Mouse (Mus musculus): Measurements from ENCODE around the gene Cd80. TPM values are rescaled to one million over a fixed set of nuclear protein-coding genes. Genes with fewer than 3 reads are reported as not detected.

The Cd80 gene
- total RNA-seq, 2 experiments from 2014 or later, result not detected

DNA sequence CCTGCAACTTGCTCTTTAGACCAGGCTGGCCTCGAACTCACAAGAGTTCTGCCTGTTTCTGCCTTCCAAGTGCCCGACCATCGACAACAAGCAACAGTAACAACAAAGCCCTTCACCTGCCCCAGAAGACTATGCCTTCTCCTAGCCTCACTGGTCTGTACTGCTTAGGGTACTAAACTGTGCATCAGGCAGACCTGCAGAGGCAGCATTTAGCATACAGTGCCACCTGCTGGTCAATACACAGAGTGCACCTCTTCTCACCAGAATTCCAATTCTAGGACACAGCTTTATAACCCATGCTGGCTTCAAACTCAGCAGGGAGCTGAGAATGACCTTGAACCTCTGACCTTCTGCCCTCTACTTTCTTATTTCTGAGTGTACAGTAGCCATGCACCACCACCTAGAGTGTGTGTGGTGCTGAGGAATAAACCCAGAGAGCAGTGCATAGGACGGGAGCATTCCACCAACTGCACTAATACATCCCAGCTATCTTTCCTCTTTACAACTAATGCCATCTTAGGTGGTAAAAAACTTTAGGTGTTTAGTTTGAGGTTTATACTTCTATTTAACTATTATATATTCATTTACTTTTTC lies 50.8 kb downstream of the Cd80 start:
- peak; percentile 75 for ATAC-seq (replicated peaks; ENCODE audit: low FRiP score, poor library complexity, severe bottlenecking)

- no peak for ATAC-seq (replicated peaks; ENCODE audit: low FRiP score, poor library complexity, severe bottlenecking)
Observed at GRCm38 (mm10) chr16:38510846-38511245, 55.5 kb downstream of the Cd80 start.

DNA sequence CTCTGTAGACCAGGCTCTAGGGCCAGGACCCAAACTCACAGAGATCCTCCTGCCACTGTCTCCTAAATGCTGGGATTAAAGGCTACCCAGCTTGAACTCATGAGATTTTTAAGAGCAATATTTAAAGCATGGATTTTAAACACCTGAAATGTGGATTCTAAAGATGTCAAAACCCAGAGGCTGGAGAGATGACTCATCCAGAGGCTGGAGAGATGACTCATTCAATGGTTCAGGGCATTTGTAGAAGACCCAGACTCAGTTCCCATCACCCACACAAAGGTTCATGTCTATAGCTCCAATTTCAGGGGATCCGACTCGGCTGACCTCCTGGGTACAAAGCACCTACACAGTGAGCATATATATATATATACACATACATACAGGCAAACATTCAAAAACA lies 63.8 kb downstream of the Cd80 start:
- no peak for ATAC-seq (replicated peaks; ENCODE audit: low FRiP score, poor library complexity, severe bottlenecking)

GRCm38 (mm10) chr16:38521211-38521987 lies 66.0 kb downstream of the Cd80 start:
- no peak for ATAC-seq (replicated peaks; ENCODE audit: low FRiP score, poor library complexity, severe bottlenecking)

GRCm38 (mm10) chr16:38522129-38523084 lies 67.0 kb downstream of the Cd80 start, which contains the start of gene Timmdc1:
Gene Timmdc1 (minus strand): TSS chr16:38522663.
- peak; percentile 99 for ATAC-seq (replicated peaks; ENCODE audit: low FRiP score, poor library complexity, severe bottlenecking)

DNA sequence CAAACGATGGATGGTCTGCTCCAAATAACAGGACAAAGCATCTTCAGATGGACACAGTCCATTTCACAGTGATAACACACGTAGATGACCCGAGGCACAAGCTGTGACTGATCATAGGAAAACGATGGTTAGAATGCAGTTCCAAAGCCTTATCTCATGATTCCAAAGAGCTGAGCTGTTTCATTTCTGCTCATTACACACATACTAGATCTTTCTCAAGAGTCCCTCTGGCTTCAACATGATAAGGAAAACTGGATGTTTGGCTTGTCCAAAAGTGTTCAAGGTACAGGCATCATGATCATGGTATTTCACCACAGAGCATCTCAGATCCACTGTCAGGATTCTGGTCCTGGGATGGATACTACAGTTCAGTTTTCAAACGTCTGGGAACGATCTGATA lies 70.9 kb downstream of the Cd80 start:
- no peak for ATAC-seq (replicated peaks; ENCODE audit: low FRiP score, poor library complexity, severe bottlenecking)

GRCm38 (mm10) chr16:38536544-38537146 lies 81.3 kb downstream of the Cd80 start:
- ATAC-seq (replicated peaks; ENCODE audit: low FRiP score, poor library complexity, severe bottlenecking), result peak; percentile 87

DNA sequence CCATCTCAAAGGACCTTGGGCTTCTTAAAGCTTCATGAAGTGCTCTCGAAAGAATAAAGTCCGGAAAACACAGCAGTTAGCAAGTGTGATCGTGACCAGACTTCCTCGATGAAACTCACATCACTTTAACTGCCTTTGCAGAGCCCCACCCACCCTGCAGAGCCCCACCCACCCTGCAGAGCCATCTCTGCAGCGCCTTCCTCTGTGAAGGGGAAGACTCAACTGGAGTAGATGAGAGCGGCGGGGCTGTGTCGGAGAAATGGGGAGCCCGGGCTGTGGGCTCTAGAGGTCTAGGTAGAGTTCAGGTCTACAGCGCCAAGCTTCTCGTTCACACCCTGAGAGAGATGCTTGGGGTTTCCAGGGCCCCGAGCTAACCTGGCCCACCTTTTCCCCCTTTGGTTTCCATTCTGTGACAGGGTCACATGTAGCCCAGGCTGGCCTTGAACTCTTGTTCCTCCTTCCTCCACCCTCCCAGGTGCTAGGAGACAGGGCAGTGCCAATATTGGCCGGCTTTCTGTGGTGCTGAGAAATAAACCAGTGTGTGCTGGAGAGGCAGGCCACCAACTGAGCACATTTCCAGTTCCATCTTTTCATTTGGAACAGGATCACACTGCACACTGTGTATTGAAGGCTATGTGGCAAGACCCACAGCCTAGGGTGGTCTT lies 83.5 kb downstream of the Cd80 start:
- ATAC-seq (replicated peaks; ENCODE audit: low FRiP score, poor library complexity, severe bottlenecking), result no peak

Other genes starting within 250 kb of the Cd80 start
- gene Nr1i2, start 160.7 kb upstream of the Cd80 start, total RNA-seq (2015; ENCODE audit: low replicate concordance), result not detected in 2 replicates
- not detected in 2 replicates for gene Nr1i2, start 160.7 kb upstream of the Cd80 start, total RNA-seq (2017; ENCODE audit: low replicate concordance)
- gene Maats1, start 113.4 kb upstream of the Cd80 start, total RNA-seq (2015; ENCODE audit: low replicate concordance), result not detected in 2 replicates
- gene Maats1, start 113.4 kb upstream of the Cd80 start, total RNA-seq (2017; ENCODE audit: low replicate concordance), result not detected in 2 replicates
- 157 and 170 TPM in 2 replicates for gene Cox17, start 108.6 kb upstream of the Cd80 start, total RNA-seq (2015; ENCODE audit: low replicate concordance)
- gene Cox17, start 108.6 kb upstream of the Cd80 start, total RNA-seq (2017; ENCODE audit: low replicate concordance), result 196 and 437 TPM in 2 replicates
- gene Gm21987, start 108.5 kb upstream of the Cd80 start, total RNA-seq (2015; ENCODE audit: low replicate concordance), result not detected in 2 replicates
- not detected in 2 replicates for gene Gm21987, start 108.5 kb upstream of the Cd80 start, total RNA-seq (2017; ENCODE audit: low replicate concordance)
- 21.6 and 24.3 TPM in 2 replicates for gene Popdc2, start 93.4 kb upstream of the Cd80 start, total RNA-seq (2015; ENCODE audit: low replicate concordance)
- gene Popdc2, start 93.4 kb upstream of the Cd80 start, total RNA-seq (2017; ENCODE audit: low replicate concordance), result 18.8 and 23.0 TPM in 2 replicates
- not detected in 2 replicates for gene Pla1a, start 22.4 kb upstream of the Cd80 start, total RNA-seq (2015; ENCODE audit: low replicate concordance)
- gene Pla1a, start 22.4 kb upstream of the Cd80 start, total RNA-seq (2017; ENCODE audit: low replicate concordance), result not detected in 2 replicates
- 1.8 and 6.7 TPM in 2 replicates for gene Adprh, start 2.9 kb upstream of the Cd80 start, total RNA-seq (2015; ENCODE audit: low replicate concordance)
- gene Adprh, start 2.9 kb upstream of the Cd80 start, total RNA-seq (2017; ENCODE audit: low replicate concordance), result 1.9 and 4.1 TPM in 2 replicates
- 4.0 and 7.5 TPM in 2 replicates for gene Timmdc1, start 67.1 kb downstream of the Cd80 start, total RNA-seq (2015; ENCODE audit: low replicate concordance)
- gene Timmdc1, start 67.1 kb downstream of the Cd80 start, total RNA-seq (2017; ENCODE audit: low replicate concordance), result 5.5 and 14.8 TPM in 2 replicates
- gene Poglut1, start 94.7 kb downstream of the Cd80 start, total RNA-seq (2015; ENCODE audit: low replicate concordance), result 2.9 and 10.8 TPM in 2 replicates
- 5.3 TPM in 1 of 2 replicates, not detected in the other for gene Poglut1, start 94.7 kb downstream of the Cd80 start, total RNA-seq (2017; ENCODE audit: low replicate concordance)
- 28.5 and 33.9 TPM in 2 replicates for gene Tmem39a, start 103.1 kb downstream of the Cd80 start, total RNA-seq (2015; ENCODE audit: low replicate concordance)
- gene Tmem39a, start 103.1 kb downstream of the Cd80 start, total RNA-seq (2017; ENCODE audit: low replicate concordance), result 5.3 and 16.8 TPM in 2 replicates